15 mouse cellular contexts compared by ENCODE assay signal in the genomic region with DNA sequence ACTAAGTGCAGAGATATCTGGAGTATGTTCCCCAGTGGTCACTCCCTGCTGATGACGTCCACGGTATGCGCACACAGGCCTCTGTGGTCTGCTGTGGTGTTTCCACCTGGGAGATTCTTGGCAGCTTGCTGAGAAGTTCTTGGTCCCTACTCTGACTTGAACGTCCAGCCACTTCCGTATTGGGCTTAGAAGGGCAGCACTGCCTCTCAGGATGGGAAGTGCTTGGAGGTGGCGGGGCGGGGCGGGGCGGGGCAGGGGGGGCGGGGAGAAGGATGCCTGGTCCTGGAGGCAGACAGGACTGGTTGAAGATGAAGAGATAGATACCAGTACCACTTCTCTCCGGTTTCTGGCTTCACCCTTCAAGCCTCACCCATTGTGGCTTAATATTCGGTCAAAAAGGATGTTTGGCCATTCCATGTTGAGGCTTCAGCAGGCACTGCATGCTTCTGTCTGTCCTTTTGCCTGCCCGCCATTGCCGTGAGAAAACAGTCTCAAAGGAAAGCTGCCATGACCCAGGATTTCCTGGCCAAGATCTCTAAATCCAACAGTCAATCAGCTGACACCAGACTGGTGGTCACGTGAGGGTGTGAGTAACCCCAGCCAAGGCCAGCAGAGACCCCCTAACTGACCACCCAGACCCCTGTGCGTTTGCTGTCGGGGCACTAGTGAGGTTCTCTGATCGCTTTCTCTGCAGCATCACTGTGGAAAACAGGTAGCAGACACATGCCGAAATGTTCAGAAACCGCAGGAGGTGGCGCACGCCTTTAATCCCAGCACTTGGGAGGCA. TPM values are rescaled to one million over a fixed set of nuclear protein-coding genes. Genes with fewer than 3 reads are reported as not detected.
DNase-seq lines count a peak whose midpoint lies in the region; ATAC-seq and TF ChIP-seq lines count a peak whose summit lies in the region.
"Had no signal": no experiment of that assay in that cellular context is flagged by ENCODE, and none has a peak within 500 bp of the region (broad histone marks: within the 10 kb centered on the region; RNA-seq: fewer than 3 reads in every experiment).

No protein-coding gene starts in this region.

- peak overlapping the region; percentile 62 for H3K27ac ChIP-seq in heart, embryonic 10.5 days
- no peak overlapping the region for H3K27ac ChIP-seq in lung, embryonic 14.5 days (ENCODE audit: low read depth)
- H3K27ac ChIP-seq in limb, embryonic 10.5 days, result no peak overlapping the region

- ATAC-seq in lung, embryonic 14.5 days (ENCODE audit: insufficient read depth), result peak; percentile 24; the same call in 1 of the 2 replicates
- 0 out of 2 replicates have a peak, but pooled peaks have one; percentile 29 for ATAC-seq in monocyte, adult 5-6 weeks (replicated peaks; ENCODE audit: insufficient number of reproducible peaks, low FRiP score, low TSS enrichment, poor library complexity, severe bottlenecking)
- ATAC-seq in CD4-positive, CD25-positive, alpha-beta regulatory T cell, adult 4 months, result no peak
- ATAC-seq: forebrain, embryonic 16.5 days had no signal

- H3K36me3 ChIP-seq in heart, embryonic 10.5 days, result no peaks in the 10 kb centered on the region
- H3K36me3 ChIP-seq in lung, embryonic 14.5 days (ENCODE audit: insufficient read depth), result no peaks in the 10 kb centered on the region
- no peaks in the 10 kb centered on the region for H3K36me3 ChIP-seq in limb, embryonic 10.5 days

- peak; percentile 76 for DNase-seq in heart, embryonic 10.5 days (ENCODE audit: low spot score)
- DNase-seq in heart, postnatal 36 days, result no peak
- peak; percentile 11 for DNase-seq in lung, embryonic 14.5 days
- no peak for DNase-seq in lung, postnatal 10 days
- DNase-seq in limb, embryonic 10.5 days (ENCODE audit: low spot score), result no peak
- no peak for DNase-seq in cerebellum, adult 18-20 months
- DNase-seq: adrenal gland, postnatal 14 days; kidney, adult 9 months; thymus, adult 18-20 months had no signal

- H3K9me3 ChIP-seq in heart, embryonic 10.5 days, result no peaks in the 10 kb centered on the region
- no peaks in the 10 kb centered on the region for H3K9me3 ChIP-seq in lung, embryonic 14.5 days (ENCODE audit: low read depth, low read length)
- H3K9me3 ChIP-seq in limb, embryonic 10.5 days (replicated peaks), result no peaks in the 10 kb centered on the region

- H3K27me3 ChIP-seq in heart, embryonic 10.5 days (ENCODE audit: insufficient read depth, poor library complexity, severe bottlenecking), result peaks cover 5% of the 10 kb centered on the region; the same call in 1 of the 2 replicates
- no peaks in the 10 kb centered on the region for H3K27me3 ChIP-seq in lung, embryonic 14.5 days (ENCODE audit: insufficient read depth, low read length)
- no peaks in the 10 kb centered on the region for H3K27me3 ChIP-seq in limb, embryonic 10.5 days (ENCODE audit: low read depth, poor library complexity, severe bottlenecking)

- no peak for TF ChIP-seq CTCF in lung, embryonic 14.5 days (IDR thresholded peaks at IDR 0.05; ENCODE audit: low read depth)

- peak overlapping the region; percentile 25; the same call in 1 of the 2 replicates for H3K4me2 ChIP-seq in lung, embryonic 14.5 days

- H3K4me3 ChIP-seq in heart, embryonic 10.5 days, result peak overlapping the region; percentile 35
- no peak overlapping the region for H3K4me3 ChIP-seq in lung, embryonic 14.5 days (ENCODE audit: low read depth, low read length)
- H3K4me3 ChIP-seq in limb, embryonic 10.5 days, result peak overlapping the region; percentile 13; the same call in 1 of the 2 replicates

- WGBS in heart, embryonic 10.5 days, result 45% methylated on average over 22 of the region's 22 CpGs
- WGBS in lung, embryonic 14.5 days, result 47% methylated on average over 22 of the region's 22 CpGs
- WGBS in limb, embryonic 10.5 days, result 47% methylated on average over 22 of the region's 22 CpGs

- peaks cover 14% of the 10 kb centered on the region for H3K4me1 ChIP-seq in heart, embryonic 10.5 days
- H3K4me1 ChIP-seq in lung, embryonic 14.5 days (ENCODE audit: insufficient read depth), result no peaks in the 10 kb centered on the region
- peaks cover 12% of the 10 kb centered on the region; the same call in 1 of the 2 replicates for H3K4me1 ChIP-seq in limb, embryonic 10.5 days

- no peak overlapping the region for H3K9ac ChIP-seq in lung, embryonic 14.5 days

- intact Hi-C loops in heart, postnatal 36 days (cut with DNase I), result no loop called here

RNA-seq across cellular contexts. Expression of gene Tmcc3, which starts 33.1 kb away (rescaled TPM):
- 9.8 and 12.2 TPM in 2 replicates for polyA plus RNA-seq in heart, embryonic 10.5 days (2016; fragmentation: Nextera tagmentation; extraction: Ambion mirVana)
- 10 to 100 TPM; 30.6 to 32.7 TPM for total RNA-seq in heart, postnatal 36 days (2021)
- polyA plus RNA-seq in lung, embryonic 14.5 days (2014; fragmentation: Nextera tagmentation; extraction: Ambion mirVana), result 5.3 and 5.4 TPM in 2 replicates
- 3.9 and 5.7 TPM in 2 replicates for polyA plus RNA-seq in limb, embryonic 10.5 days (2016; fragmentation: Nextera tagmentation; extraction: Ambion mirVana)
- total RNA-seq in monocyte, adult 5-6 weeks (2017), result 9.3 to 18.6 TPM (median 11.4 TPM) in 3 replicates
- polyA plus RNA-seq in CD4-positive, CD25-positive, alpha-beta regulatory T cell, adult 4 months (2017; shearing (Covaris generic)), result 1 to 10 TPM; 1.2 to 2.2 TPM

RNA-seq across cellular contexts. Expression of gene Gm4792, which starts 46.3 kb away (rescaled TPM):
- polyA plus RNA-seq in heart, embryonic 10.5 days (2016; fragmentation: Nextera tagmentation; extraction: Ambion mirVana), result not detected in 2 replicates
- not detected for total RNA-seq in heart, postnatal 36 days (2021)
- polyA plus RNA-seq in lung, embryonic 14.5 days (2014; fragmentation: Nextera tagmentation; extraction: Ambion mirVana), result not detected in 2 replicates
- not detected in 2 replicates for polyA plus RNA-seq in limb, embryonic 10.5 days (2016; fragmentation: Nextera tagmentation; extraction: Ambion mirVana)
- total RNA-seq in monocyte, adult 5-6 weeks (2017), result not detected in 3 replicates
- not detected for polyA plus RNA-seq in CD4-positive, CD25-positive, alpha-beta regulatory T cell, adult 4 months (2017; shearing (Covaris generic))
- total RNA-seq: adrenal gland, postnatal 14 days; layer of hippocampus, postnatal 25 days; liver, adult 2 months had no signal
- polyA plus RNA-seq: forebrain, embryonic 16.5 days; heart, postnatal 0 days; liver, adult 2 months had no signal

Comparison
In these comparisons a context has a peak if more than half of its experiments do, and no peak if none do; other contexts are left out.
1. DNase-seq: peak in heart, embryonic 10.5 days (single experiment) and lung, embryonic 14.5 days (single experiment); none in heart, postnatal 36 days (0 of 2), lung, postnatal 10 days (single experiment), limb, embryonic 10.5 days (single experiment) and cerebellum, adult 18-20 months (0 of 2).